Mouse (Mus musculus) myocyte (in vitro differentiated cells): ENCODE results near the gene Cel.

ENCODE experiments used
- CEBPB ChIP-seq: IDR thresholded peaks from 2 replicates; pipeline ENCODE4 v1.6.1; 2011; ENCODE audit warnings: mild to moderate bottlenecking, moderate library complexity; ENCODE audit not compliant: poor library complexity, insufficient read depth, severe bottlenecking
- E2F4 ChIP-seq: IDR thresholded peaks from one replicate; pipeline ENCODE4 v1.6.1; 2011; ENCODE audit warnings: mild to moderate bottlenecking, control low read depth, moderate library complexity; ENCODE audit not compliant: insufficient read depth
- MAX ChIP-seq: IDR thresholded peaks from one replicate; pipeline ENCODE4 v1.6.1; 2011; ENCODE audit warnings: low read depth, mild to moderate bottlenecking, control low read depth
- MYOD1 ChIP-seq, 3 experiments: IDR thresholded peaks; one replicate each; pipeline ENCODE4 v1.6.1; 2011; ENCODE audit warnings: control low read depth in 2 of 3, low read depth in 2 of 3, mild to moderate bottlenecking in 2 of 3, moderate library complexity in 1 of 3; ENCODE audit not compliant: insufficient read length in 2 of 3, control insufficient read depth in 1 of 3
- MYOG ChIP-seq, 3 experiments: IDR thresholded peaks; one replicate each; pipeline ENCODE4 v1.6.1; 2011; ENCODE audit warnings: control low read depth in 2 of 3, low read depth in 2 of 3, mild to moderate bottlenecking in 2 of 3; ENCODE audit not compliant: insufficient read length in 2 of 3, control insufficient read depth in 1 of 3, insufficient read depth in 1 of 3
- POLR2A ChIP-seq: IDR thresholded peaks from one replicate; pipeline ENCODE4 v1.6.1; 2011; ENCODE audit warnings: low read depth, mild to moderate bottlenecking, control low read depth, moderate library complexity; ENCODE audit not compliant: insufficient read length
- POLR2AphosphoS2 ChIP-seq: IDR thresholded peaks from one replicate; pipeline ENCODE4 v1.6.1; 2011; ENCODE audit warnings: low read depth, control low read depth; ENCODE audit not compliant: insufficient read length
- REST ChIP-seq: IDR thresholded peaks from one replicate; pipeline ENCODE4 v1.6.1; 2011; ENCODE audit warnings: mild to moderate bottlenecking, control low read depth, moderate library complexity; ENCODE audit not compliant: insufficient read depth, insufficient read length
- SRF ChIP-seq: IDR thresholded peaks from one replicate; pipeline ENCODE4 v1.6.1; 2011; ENCODE audit warnings: low read depth; ENCODE audit not compliant: control insufficient read depth, insufficient read length
- TCF12 ChIP-seq: IDR thresholded peaks from one replicate; pipeline ENCODE4 v1.6.1; 2011; ENCODE audit warnings: mild to moderate bottlenecking, control low read depth; ENCODE audit not compliant: poor library complexity, insufficient read depth, severe bottlenecking
- TCF3 ChIP-seq: IDR thresholded peaks from one replicate; pipeline ENCODE4 v1.6.1; 2011; ENCODE audit warnings: low read depth, control low read depth; ENCODE audit not compliant: insufficient read length
- USF1 ChIP-seq: IDR thresholded peaks from one replicate; pipeline ENCODE4 v1.6.1; 2011; ENCODE audit warnings: low read depth, mild to moderate bottlenecking, control low read depth, moderate library complexity

- TF ChIP-seq MYOD1 (IDR thresholded peaks at IDR 0.05; ENCODE audit: control insufficient read depth in 1 of 3, insufficient read length in 2 of 3, low read depth in 2 of 3) (no peak), POLR2A (no peak), MAX (no peak), E2F4 (no peak), CEBPB (no peak), MYOG (IDR thresholded peaks at IDR 0.05; ENCODE audit: control insufficient read depth in 1 of 3, insufficient read depth in 1 of 3, insufficient read length in 2 of 3, low read depth in 2 of 3) (no peak), TCF3 (no peak), USF1 (no peak), REST (no peak), TCF12 (no peak), POLR2AphosphoS2 (no peak), SRF (no peak)
Observed at GRCm38 (mm10) chr2:28563830-28564229, 627 bp upstream of the Cel start.
